Mouse (Mus musculus): ENCODE results near the gene Synj1.

DNA sequence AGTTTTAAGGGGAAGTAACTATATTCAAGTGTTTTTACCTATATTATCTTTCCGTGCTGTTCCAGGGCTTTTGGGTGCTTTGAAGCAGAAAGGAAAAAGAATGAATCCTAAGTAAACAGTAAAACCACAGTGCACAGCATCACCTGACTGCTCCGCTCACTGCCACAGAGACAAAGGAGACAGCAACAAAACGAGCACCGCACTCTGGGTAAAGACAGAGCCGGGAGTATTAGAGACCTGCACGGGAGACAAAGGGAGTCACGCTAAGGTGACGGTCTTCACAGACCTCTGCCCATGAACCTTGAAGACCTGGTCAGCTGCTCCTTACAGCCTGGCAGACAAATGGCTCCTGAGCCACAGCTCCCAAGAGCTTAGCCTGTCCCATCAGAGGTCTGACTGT, 64.1 kb downstream of the Synj1 start:
- TF ChIP-seq POLR2A (IDR thresholded peaks at IDR 0.05; ENCODE audit: low read depth, low read length) (no peak), CTCF (IDR thresholded peaks at IDR 0.05; ENCODE audit: extremely low read depth, insufficient read depth, insufficient read length, insufficient replicate concordance) (no peak)
